Mouse (Mus musculus): ENCODE results near the gene Lars2.

DNA sequence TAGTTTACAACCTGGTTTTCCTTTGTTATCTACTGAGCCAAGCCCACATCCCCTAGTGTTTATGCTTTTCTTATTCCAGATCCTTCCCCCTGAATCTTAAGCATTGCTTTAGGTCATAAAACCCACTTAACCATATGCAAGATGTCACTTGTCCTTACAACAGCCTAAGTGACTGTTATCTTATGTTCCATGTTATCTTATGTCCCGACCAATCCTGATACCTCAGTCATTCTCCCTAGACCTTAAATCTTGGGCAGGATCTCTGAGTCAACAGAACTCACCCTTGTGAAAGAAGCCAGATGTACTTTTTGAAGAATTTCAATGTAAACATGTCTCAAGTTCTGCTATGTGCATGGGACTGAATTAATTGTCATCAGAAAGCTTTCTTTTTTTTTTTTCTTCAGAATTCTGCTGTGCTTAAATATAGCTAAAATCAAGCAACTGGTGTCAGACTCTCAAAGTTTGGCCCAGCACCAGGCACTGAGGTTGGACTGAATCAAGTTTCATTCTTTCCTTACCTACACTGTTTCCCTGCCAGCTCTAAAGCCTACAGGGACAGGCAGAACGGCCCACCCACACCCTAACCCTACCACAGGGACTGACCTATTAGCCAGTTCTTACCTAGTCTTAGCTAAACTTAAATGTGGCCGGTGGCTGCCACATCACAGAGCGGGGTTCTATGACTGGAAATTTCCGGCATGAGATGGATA, 24.6 kb downstream of the Lars2 start:
- no peak for TF ChIP-seq CTCF (IDR thresholded peaks at IDR 0.05; ENCODE audit: extremely low read depth, insufficient read depth, insufficient read length, insufficient replicate concordance)
- no peak for TF ChIP-seq POLR2A (IDR thresholded peaks at IDR 0.05; ENCODE audit: low read depth, low read length)

Measured in spleen, adult 2 months (tissue).